Mouse (Mus musculus) megakaryocyte progenitor cell, adult 5-6 weeks (primary cell): ENCODE results near the gene Olfr96. TPM values are rescaled to one million over a fixed set of nuclear protein-coding genes. Genes with fewer than 3 reads are reported as not detected.
"Not testable (repeated sequence)": the region's sequence is repeated elsewhere in the genome, so short reads cannot be mapped to it uniquely, and the experiment has no call there.

Experiments used
- ATAC-seq: replicated peaks from 2 replicates; pipeline ENCODE4 v1.8.0; 2016; ENCODE audit warnings: mild to moderate bottlenecking, moderate TSS enrichment, inconsistent platforms; ENCODE audit not compliant: poor library complexity
- total RNA-seq, 2 experiments: library from RNA; stranded (forward) in 1 of 2; stranded (reverse) in 1 of 2; fragments of 157-497, 149-512 nt in 1 of 2; fragments of 200-1000 nt in 1 of 2; gene quantifications; 2 replicates each; pipeline versions ENCODE4 v1.2.3 to v1.2.4; 2015 to 2017

Olfr96 gene
- total RNA-seq (2015): not detected in 2 replicates
- total RNA-seq (2017): not detected in 2 replicates

DNA sequence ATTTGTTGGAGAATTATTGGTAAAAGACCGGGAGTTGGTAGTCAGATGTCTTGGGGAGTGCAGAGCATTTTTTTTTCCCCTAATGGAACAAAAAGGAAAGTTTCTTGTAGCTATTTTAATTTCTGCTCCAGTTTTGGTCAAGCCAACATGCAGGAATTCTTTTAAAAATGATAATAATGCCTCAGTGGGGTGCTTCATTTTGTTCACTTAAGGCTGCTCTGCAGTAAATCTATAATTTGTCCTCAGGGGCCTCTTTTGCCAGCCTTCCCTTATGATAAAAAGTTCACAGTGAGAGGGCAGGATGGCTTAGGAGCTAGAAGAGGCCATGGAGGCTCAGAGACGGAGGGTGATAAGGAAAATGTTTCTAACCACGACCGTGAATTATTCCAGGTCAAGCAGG is at the start of gene Olfr96:
Olfr96 (plus strand) TSS at position 301 of the 400 bp plus-strand sequence.
- no peak for ATAC-seq

GRCm38 (mm10) chr17:37185474-37185873 is 34.5 kb upstream of the Olfr96 start:
- no peak for ATAC-seq

- ATAC-seq: no peak
Observed at GRCm38 (mm10) chr17:37190711-37191110, 29.2 kb upstream of the Olfr96 start.

GRCm38 (mm10) chr17:37193032-37193431 is 26.9 kb upstream of the Olfr96 start:
- ATAC-seq: no peak

GRCm38 (mm10) chr17:37193656-37194055 is 26.3 kb upstream of the Olfr96 start, which contains the start of gene Ubd:
TSS of gene Ubd (plus strand) at chr17:37193892.
- no peak for ATAC-seq

GRCm38 (mm10) chr17:37194782-37195181 is 25.2 kb upstream of the Olfr96 start:
- no peak for ATAC-seq

DNA sequence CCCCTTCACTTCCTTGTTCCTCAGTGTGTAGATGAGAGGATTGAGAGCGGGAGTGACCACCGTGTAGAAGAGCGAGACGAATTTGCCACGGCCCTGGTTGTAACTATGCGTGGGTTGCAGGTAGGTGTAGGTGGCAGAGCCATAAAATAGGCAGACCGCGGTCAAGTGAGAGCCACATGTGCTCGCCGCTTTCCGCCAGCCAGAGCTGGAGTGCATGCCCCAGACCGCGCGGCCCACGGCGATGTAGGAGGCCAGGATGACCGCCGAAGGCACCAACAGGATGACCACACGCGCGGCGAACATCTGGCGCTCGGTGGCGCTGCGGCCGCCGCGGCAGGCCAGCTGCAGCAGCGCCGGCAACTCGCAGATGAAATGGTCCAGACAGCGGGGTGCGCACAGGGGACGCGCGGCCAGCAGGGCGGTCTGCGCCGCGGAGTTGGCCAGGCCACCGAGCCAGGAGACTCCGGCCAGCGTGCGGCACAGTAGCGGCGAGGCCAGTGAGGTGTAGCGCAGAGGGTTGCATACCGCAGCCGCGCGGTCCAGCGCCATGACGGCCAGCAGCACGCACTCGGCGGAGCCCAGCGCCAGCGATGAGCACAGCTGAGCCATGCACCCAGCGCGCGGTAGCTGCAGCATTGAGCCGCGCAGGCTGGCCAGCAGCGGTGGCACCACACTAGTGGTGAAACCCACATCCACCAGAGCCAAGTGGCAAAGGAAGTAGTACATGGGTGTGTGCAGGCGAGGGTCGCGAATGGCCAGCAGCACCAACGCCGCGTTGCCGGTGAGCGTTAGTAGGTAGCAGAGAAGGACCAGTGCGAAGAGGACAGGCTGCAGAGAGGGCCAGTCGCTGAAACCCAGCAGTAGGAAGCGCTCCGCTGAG is 22.9 kb upstream of the Olfr96 start:
- ATAC-seq: peak; percentile 50

DNA sequence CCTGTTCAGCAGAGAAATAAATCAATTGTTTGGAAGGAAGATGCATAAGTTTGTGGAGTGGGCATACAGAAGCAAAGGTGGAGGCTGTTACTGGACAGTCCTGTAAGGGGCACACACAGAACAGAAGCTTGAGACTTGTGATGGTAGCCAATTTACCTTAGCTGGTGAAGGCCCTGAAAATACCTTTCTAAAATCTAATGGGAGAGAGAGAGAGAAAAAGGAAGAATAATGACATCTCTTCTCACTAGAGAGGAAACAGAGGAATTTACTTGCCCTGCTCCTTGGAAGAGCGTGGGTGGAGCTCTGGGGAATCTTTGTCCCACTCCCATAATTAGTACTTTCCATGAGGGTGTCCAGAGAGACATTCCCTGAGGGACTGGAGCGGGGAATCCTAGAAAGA is 19.1 kb upstream of the Olfr96 start, which contains the start of gene Olfr94:
Olfr94 (minus strand) TSS at position 101 of the 400 bp plus-strand sequence.
- ATAC-seq: no peak

GRCm38 (mm10) chr17:37203206-37203916 is 16.6 kb upstream of the Olfr96 start:
- ATAC-seq: peak; percentile 100

DNA sequence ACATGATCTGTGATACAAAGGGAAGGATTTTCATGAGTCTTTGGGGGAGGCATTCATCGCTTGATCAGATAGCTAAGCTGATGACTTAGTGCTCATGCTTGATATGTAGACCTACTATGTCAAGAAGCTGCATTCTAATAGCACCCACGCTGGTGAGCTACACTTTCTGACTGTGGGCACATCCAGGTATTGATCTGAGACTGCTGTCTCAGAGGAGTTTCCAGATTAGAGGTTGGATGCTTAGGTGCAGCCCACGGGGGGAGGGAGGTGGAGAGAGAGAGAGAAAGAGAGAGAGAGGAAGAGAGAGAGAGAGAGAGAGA is 16.1 kb upstream of the Olfr96 start:
- peak; percentile 15; the same call in 1 of the 2 replicates for ATAC-seq

- ATAC-seq: no peak
Observed at GRCm38 (mm10) chr17:37210884-37211768, 8.8 kb upstream of the Olfr96 start.

DNA sequence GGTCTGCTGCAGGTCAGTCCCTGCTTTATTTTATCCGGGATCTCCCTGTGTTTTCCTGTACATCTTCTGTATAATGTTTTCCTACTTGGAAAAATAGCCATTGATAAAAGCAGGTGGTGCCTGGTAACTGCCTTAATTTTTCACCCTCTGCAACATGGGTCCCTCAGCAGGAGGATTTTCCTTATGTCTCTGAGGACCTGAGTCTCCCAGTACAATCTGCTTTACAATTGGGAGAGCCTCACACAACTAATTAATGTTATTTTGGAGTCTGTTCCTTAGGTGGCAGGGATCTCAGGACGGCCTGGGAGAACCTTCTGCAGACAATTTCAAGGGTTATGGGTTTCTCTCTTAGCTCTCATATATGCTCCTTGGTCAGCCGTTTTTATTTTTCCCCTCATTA is 6.9 kb upstream of the Olfr96 start, which contains the start of gene Olfr95:
Olfr95 (minus strand) TSS at position 101 of the 400 bp plus-strand sequence.
- no peak for ATAC-seq

- no peak for ATAC-seq
Observed at GRCm38 (mm10) chr17:37218486-37218885, 1.5 kb upstream of the Olfr96 start.

DNA sequence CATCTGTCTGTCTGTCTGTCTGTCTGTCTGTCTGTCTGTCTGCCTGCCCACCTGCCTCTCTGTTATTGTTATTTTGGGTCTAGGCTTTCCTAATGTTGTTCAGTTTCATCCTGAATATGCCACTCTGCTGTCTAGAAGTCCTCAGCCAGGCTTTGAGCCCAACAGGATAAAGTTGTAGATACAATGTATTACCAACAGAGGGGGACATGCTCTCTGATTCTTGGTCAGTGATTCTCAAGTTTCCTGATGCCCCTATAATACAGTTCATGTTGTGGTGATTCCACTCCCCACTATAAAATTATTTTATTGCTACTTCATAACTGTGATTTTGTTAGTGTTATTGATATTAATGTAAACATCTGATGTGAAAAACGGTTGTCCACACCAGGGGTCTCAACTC is 1.9 kb downstream of the Olfr96 start:
- ATAC-seq: 0 out of 2 replicates have a peak, but pooled peaks have one; percentile 37

DNA sequence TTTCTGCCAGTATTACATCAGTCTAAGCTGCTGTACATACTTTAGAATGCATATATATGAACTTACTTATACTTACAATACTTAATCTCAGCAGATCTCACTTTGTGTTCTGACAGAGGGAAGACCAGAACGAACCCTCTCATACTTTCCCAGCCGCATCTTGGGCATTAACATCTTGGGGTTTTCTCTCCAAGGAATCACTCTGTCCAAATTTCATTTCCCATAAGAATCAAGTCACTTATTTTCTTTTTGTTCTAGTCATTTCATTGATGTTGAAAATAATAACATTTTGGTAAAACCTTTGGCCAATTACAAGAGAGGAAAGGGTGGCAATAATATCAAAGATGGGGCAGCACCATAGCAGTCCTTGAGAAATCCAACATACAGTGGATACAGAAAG is 17.3 kb downstream of the Olfr96 start, which contains the start of gene Olfr97:
Olfr97 (minus strand) TSS at position 101 of the 400 bp plus-strand sequence.
- not testable (repeated sequence) for ATAC-seq

GRCm38 (mm10) chr17:37242198-37242597 is 22.3 kb downstream of the Olfr96 start:
- ATAC-seq: no peak

DNA sequence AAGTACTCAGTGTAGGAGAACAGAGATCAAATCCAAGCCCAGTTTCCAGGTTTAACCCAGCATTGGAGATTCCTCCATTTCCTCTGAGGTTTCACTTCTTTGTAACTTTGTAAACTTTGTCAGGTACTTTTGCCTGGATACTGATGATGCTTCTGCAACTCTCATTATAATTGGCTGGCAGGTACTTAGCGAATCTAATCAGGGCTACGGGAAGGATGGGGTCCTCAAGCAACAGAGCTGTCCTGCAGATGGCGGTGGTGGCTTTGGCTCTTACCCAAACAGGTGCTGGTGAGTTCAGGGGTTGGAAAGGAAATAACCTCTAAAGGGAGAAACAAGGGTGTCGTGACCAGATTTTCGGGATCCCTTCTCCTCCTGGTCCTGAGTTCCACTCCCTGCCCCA is 26.8 kb downstream of the Olfr96 start:
- peak; percentile 98 for ATAC-seq

DNA sequence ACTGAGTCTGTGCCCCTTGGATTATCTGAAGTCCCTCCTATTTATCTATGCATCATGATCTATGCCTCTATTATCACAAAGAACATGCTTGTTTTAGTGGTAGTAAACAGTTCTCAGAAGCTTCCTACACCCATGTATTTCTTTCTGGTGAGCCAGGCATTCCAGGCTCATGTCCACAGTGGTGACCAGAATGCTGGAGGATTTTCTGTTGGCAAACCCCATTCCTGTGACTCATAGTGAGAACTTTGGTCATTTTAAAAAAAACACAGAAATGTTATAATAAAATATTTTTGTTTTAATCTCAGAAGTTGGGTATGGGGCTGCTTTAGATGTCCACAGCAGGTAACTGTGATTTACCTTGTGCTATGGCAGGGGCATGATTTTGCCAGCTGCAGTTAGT is 29.5 kb downstream of the Olfr96 start:
- no peak for ATAC-seq

GRCm38 (mm10) chr17:37250544-37250943 is 30.6 kb downstream of the Olfr96 start:
- ATAC-seq: peak; percentile 89

DNA sequence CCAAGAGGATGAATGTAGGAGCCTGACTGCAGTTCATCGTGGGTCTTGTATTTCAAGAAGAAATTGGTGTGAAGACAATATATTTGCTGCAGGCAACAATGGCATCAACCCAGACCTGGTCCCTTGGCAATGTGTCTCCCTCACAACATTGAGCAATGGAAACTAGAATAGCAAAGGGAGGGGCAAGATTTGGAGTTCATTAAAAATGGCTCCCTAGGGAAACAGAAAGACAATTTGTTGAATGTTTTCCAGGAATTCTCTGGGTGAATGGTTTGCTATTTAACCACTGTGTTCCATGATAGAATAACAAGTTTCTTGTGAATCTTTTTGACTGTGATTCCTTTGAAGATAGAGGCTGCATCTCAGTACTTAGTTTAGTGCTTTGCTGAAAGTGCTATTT is 43.7 kb downstream of the Olfr96 start, which contains the start of gene Olfr98:
Olfr98 (minus strand) TSS at position 124 of the 400 bp plus-strand sequence.
- ATAC-seq: no peak
